Mouse (Mus musculus) lung, embryonic 14.5 days (tissue): ENCODE measurements at regions not wholly inside any gene's neighbourhood (a gene's known extent, or its start where the extent isn't known, plus 50 kb on each side); places are given as distances from the start of the nearest gene placed in this dataset.

Experiments used
- ATAC-seq: fragments of 200-750 bp; cut with Nextera tagmentation; 2 replicates; pipeline ENCODE4 v1.8.0; 2017; ENCODE audit warnings: mild to moderate bottlenecking, moderate TSS enrichment, moderate library complexity; ENCODE audit not compliant: insufficient read depth
- DNase-seq: peaks from one replicate; pipeline ENCODE4 v3.0.0-alpha.2; 2015
- H3K27ac ChIP-seq: fragments of 300-500 bp; sonication (generic); 2 replicates; pipeline ENCODE4 v1.5.1; 2014; ENCODE audit warnings: low read depth, mild to moderate bottlenecking, moderate library complexity
- H3K27me3 ChIP-seq: fragments of 300-500 bp; sonication (generic); 2 replicates; pipeline ENCODE4 v1.6.1; 2014; ENCODE audit warnings: low read length, control low read depth; ENCODE audit not compliant: insufficient read depth
- H3K36me3 ChIP-seq: fragments of 300-500 bp; sonication (generic); 2 replicates; pipeline ENCODE4 v1.6.1; 2014; ENCODE audit warnings: control low read depth; ENCODE audit not compliant: insufficient read depth
- H3K4me1 ChIP-seq: fragments of 300-500 bp; sonication (generic); 2 replicates; pipeline ENCODE4 v1.6.1; 2014; ENCODE audit warnings: antibody characterized with exemption, control low read depth; ENCODE audit not compliant: insufficient read depth
- H3K4me2 ChIP-seq: fragments of 300-500 bp; sonication (generic); 2 replicates; pipeline ENCODE4 v1.6.1; 2014; ENCODE audit warnings: mild to moderate bottlenecking
- H3K4me3 ChIP-seq: fragments of 300-500 bp; sonication (generic); 2 replicates; pipeline ENCODE4 v1.5.1; 2014; ENCODE audit warnings: low read depth, low read length
- H3K9ac ChIP-seq: fragments of 300-500 bp; sonication (generic); 2 replicates; pipeline ENCODE4 v1.6.1; 2014
- H3K9me3 ChIP-seq: fragments of 300-500 bp; sonication (generic); 2 replicates; pipeline ENCODE4 v1.6.1; 2016; ENCODE audit warnings: low read depth, low read length, control low read depth
- CTCF ChIP-seq: IDR thresholded peaks from 2 replicates; pipeline ENCODE4 v1.5.1; 2016; ENCODE audit warnings: antibody characterized with exemption, low read depth
- WGBS: fragments of 180-500 bp; shearing (Covaris S2); extraction: QIAGEN DNeasy Blood & Tissue Kit; methylation state at CpG from one replicate; pipeline ENCODE4 v1.1.7; 2014; 5-methylcytosine and 5-hydroxymethylcytosine counted together

- H3K27me3 ChIP-seq: no peaks in the 10 kb centered on the region
These were observed 56.7 kb upstream of the Rasgrp1 start for GRCm38 (mm10) chr2:117399487-117399886.

GRCm38 (mm10) chr2:117403425-117404175, 60.8 kb upstream of the Rasgrp1 start:
- ATAC-seq (no peak), DNase-seq (no peak)
- no peak for TF ChIP-seq CTCF
- Histone ChIP-seq H3K27me3 (no peaks in the 10 kb centered on the region), H3K9me3 (no peaks in the 10 kb centered on the region), H3K4me2 (no peak overlapping the region), H3K4me3 (no peak overlapping the region), H3K27ac (no peak overlapping the region), H3K4me1 (no peaks in the 10 kb centered on the region), H3K36me3 (no peaks in the 10 kb centered on the region), H3K9ac (no peak overlapping the region)
- WGBS: 91% methylated on average over 4 of the region's 4 CpGs

More at GRCm38 (mm10) chr2:117399487-117399886, 56.7 kb upstream of the Rasgrp1 start:
- no peak overlapping the region for H3K27ac ChIP-seq
- H3K4me1 ChIP-seq: no peaks in the 10 kb centered on the region
- no peaks in the 10 kb centered on the region for H3K36me3 ChIP-seq
- WGBS: 62% methylated on average over 2 of the region's 2 CpGs
- ATAC-seq: no peak
- H3K4me2 ChIP-seq: no peak overlapping the region
- no peak for DNase-seq
- H3K9ac ChIP-seq: no peak overlapping the region
- no peak overlapping the region for H3K4me3 ChIP-seq
- TF ChIP-seq CTCF: no peak
- H3K9me3 ChIP-seq: no peaks in the 10 kb centered on the region

GRCm38 (mm10) chr2:117405453-117405852, 62.7 kb upstream of the Rasgrp1 start:
- Histone ChIP-seq H3K27me3 (no peaks in the 10 kb centered on the region), H3K27ac (no peak overlapping the region), H3K9ac (no peak overlapping the region), H3K4me3 (no peak overlapping the region), H3K4me2 (no peak overlapping the region), H3K36me3 (no peaks in the 10 kb centered on the region), H3K4me1 (no peaks in the 10 kb centered on the region), H3K9me3 (no peaks in the 10 kb centered on the region)
- DNase-seq: no peak
- ATAC-seq: no peak
- WGBS: 59% methylated on average over 2 of the region's 2 CpGs
- TF ChIP-seq CTCF: no peak

GRCm38 (mm10) chr2:117408241-117408640, 65.4 kb upstream of the Rasgrp1 start:
- Histone ChIP-seq H3K4me1 (no peaks in the 10 kb centered on the region), H3K9me3 (no peaks in the 10 kb centered on the region), H3K4me3 (no peak overlapping the region), H3K36me3 (no peaks in the 10 kb centered on the region), H3K9ac (no peak overlapping the region), H3K27me3 (no peaks in the 10 kb centered on the region), H3K4me2 (no peak overlapping the region), H3K27ac (no peak overlapping the region)
- ATAC-seq: no peak
- TF ChIP-seq CTCF: no peak
- no peak for DNase-seq
- WGBS: 66% methylated on average over 5 of the region's 5 CpGs

GRCm38 (mm10) chr2:117412045-117412606, 69.3 kb upstream of the Rasgrp1 start:
- WGBS: 39% methylated on average over 4 of the region's 4 CpGs
- Histone ChIP-seq H3K36me3 (no peaks in the 10 kb centered on the region), H3K27me3 (no peaks in the 10 kb centered on the region), H3K4me3 (no peak overlapping the region), H3K4me2 (no peak overlapping the region), H3K4me1 (no peaks in the 10 kb centered on the region), H3K9me3 (no peaks in the 10 kb centered on the region), H3K27ac (no peak overlapping the region), H3K9ac (no peak overlapping the region)
- ATAC-seq: no peak
- peak; percentile 25; the same call in 1 of the 2 replicates for TF ChIP-seq CTCF
- peak; percentile 18 for DNase-seq

- Histone ChIP-seq H3K4me1 (no peaks in the 10 kb centered on the region), H3K4me2 (no peak overlapping the region), H3K9ac (no peak overlapping the region), H3K36me3 (no peaks in the 10 kb centered on the region), H3K9me3 (no peaks in the 10 kb centered on the region), H3K4me3 (no peak overlapping the region), H3K27ac (no peak overlapping the region), H3K27me3 (no peaks in the 10 kb centered on the region)
- ATAC-seq (no peak), DNase-seq (no peak)
- TF ChIP-seq CTCF: no peak
- WGBS: 62% methylated on average over 8 of the region's 8 CpGs
These were observed 74.6 kb upstream of the Rasgrp1 start for GRCm38 (mm10) chr2:117417229-117417970.

GRCm38 (mm10) chr2:117418121-117418615, 75.4 kb upstream of the Rasgrp1 start:
- H3K9me3 ChIP-seq: no peaks in the 10 kb centered on the region
- DNase-seq: no peak
- no peaks in the 10 kb centered on the region for H3K36me3 ChIP-seq
- TF ChIP-seq CTCF: no peak
- H3K4me2 ChIP-seq: no peak overlapping the region
- no peak for ATAC-seq
- H3K4me3 ChIP-seq: no peak overlapping the region
- no peaks in the 10 kb centered on the region for H3K4me1 ChIP-seq
- H3K27ac ChIP-seq: no peak overlapping the region
- no peaks in the 10 kb centered on the region for H3K27me3 ChIP-seq
- WGBS: 80% methylated on average over 8 of the region's 8 CpGs
- no peak overlapping the region for H3K9ac ChIP-seq
